Mouse (Mus musculus): ENCODE data around the gene Hoxb2.

Hoxb2 gene

DNA sequence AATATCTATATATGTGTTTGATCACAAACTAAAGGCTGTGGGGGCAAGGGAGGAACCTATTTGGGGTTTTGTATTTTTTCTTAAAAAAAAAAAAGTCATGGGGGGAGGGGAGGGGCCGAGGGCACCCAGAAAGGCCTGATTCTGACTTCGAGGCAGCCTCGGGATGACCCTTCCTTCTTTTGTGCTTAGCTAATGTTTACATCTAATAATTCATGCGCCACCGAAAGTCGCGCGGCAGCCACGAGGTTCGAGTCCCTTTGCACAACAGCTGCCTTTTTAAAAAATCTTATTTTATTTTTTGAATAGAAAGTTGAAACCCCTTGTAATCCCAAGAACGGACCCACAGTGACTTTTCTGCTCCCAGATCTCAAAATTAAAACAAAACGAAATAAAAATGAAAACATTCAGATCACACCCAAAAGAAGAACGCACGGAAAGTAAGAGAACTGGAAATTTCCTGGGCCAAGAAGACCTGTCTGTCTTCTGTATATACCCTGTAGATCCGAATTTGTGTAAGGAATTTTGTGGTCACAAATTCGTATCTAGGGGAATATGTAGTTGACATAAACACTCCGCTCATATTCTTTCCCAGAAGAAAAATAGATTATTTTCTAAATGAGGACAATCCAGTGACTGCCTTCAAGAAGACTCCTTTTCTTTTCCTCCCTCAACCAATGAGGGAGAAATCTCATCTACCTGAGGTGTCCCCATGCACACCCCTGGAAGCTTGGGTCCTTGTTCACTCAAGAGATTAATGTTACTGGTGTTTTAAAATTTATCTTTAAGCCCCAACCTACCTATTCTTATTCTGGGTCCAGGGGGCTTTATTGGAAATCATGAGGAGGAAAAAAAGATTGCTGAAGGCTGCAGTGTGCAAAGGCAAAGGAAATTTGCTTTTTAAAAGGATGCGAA lies 33.4 kb upstream of the Hoxb2 start:
- no peak for DNase-seq

DNA sequence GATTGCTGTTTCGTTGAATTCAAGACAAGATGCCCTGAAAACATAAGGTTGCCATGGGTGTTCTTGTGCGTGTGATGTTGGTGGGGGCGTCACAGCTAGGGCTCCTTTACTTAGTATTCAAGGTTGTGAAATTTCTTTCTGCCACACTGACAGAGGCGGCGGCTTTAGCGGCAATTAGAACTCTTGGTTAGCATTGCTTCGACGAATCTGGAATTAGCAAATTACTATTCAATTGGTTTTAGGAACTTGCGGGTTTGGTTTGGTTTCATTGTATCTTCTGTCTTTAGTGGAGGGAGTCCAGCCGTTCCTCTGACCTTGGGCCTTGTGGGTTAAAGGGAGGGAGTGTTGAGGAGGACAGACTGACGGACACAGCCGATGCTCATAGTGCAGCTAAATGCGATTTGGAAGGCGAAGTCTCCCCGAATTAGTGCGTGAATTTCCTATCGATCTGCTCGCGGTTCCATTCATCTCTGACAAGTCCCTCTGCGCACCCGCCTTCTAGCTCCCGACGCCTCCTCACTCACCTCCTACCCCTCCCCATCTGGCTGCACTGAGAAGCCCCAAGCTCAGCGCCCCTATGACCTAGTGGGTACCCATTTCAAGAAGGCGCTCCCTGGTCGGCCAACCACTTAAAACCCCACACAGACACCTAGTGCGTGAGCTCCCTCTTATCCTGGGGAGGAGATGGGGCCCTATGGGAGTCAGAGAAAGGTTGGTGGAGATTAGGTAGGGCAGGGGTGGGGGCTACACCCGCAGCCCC lies 32.5 kb upstream of the Hoxb2 start, which contains the start of gene Hoxb4:
Hoxb4 (plus strand) TSS at position 660 of the 760 bp plus-strand sequence.
- DNase-seq: no peak

DNA sequence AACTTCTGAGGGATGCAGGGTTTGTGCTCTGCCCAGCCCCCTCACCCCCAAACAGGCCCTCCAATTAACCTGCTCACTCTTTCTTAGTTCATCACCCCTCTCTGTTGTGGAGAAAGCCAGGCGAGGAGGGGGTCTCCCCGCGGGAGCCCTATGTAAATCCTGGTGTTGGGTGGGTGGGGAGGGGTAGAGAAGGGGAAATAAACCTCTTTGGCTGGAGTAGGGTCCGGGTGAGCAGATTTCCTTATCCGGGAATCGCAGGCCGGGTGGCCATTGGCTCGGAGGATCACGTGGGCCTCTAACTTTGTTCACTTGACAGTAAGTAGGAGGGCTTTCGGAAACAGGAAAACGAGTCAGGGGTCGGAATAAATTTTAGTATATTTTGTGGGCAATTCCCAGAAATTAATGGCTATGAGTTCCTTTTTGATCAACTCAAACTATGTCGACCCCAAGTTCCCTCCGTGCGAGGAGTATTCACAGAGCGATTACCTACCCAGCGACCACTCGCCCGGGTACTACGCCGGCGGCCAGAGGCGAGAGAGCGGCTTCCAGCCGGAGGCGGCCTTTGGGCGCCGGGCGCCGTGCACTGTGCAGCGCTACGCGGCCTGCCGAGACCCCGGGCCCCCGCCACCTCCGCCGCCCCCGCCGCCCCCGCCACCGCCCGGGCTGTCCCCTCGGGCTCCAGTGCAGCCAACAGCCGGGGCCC lies 31.8 kb upstream of the Hoxb2 start:
- DNase-seq: no peak

DNA sequence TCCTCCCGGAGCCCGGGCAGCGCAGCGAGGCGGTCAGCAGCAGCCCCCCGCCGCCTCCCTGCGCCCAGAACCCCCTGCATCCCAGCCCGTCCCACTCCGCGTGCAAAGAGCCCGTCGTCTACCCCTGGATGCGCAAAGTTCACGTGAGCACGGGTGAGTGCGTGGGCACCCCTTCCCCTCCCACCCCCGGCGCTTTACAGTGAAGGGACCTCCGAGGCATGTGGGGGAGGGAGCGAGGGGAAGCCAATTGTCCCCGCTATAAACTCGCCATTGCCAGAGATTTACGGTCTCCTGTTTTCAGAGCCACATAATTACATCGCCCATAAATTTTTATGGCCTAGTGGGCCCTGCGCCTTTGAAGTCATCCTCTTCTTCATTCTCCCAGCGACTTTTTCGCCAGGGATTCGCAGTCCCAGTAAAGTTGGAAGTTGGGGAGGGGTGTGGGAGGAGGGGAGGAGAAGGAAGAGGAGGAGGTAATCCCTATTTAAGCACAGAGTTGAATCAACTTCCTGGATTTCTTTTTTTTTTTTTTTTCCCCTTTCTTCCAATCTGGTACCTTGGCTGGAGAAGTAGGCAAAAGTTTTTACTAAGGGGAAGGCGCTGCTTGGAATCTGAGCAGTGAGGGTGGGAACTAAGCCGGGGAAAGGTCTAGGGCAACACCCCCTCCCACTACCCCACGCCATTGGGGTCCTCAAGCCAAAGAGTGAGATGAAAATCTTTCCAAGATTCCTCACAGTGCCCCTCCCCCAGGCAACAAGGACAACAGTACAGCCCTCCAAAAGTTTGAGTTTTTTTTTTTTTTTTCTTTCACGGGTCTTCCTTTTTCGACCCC lies 31.0 kb upstream of the Hoxb2 start:
- DNase-seq: no peak

DNA sequence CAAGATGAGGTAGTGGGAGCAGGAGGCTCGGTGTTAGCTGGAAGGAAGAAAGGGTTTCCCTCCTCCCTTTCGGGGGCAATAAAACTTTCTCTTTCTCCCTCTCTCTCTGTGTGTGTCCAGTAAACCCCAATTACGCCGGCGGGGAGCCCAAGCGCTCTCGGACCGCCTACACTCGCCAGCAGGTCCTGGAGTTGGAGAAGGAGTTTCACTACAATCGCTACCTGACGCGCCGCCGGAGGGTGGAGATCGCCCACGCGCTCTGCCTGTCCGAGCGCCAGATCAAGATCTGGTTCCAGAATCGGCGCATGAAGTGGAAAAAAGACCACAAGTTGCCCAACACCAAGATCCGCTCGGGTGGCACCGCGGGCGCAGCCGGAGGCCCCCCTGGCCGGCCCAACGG lies 30.4 kb upstream of the Hoxb2 start:
- DNase-seq: no peak

DNA sequence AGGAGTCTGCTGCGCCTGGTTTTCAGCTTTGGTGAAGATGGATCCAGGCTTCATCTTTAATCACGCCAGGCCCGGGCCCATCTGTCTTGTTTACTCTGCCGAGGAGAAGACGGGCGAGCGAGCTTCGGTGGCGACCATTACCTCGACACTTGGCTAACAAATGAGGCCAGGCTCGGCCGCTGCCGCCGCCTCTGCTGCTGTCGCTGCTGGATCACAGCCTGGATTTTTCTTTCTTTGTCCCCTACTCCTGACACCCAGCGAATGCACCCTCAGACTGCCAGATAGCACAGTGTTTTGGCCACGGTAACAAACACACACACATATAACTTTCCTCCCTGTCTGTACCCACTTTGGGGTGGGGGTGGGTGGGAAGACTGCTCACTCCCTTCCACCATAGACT lies 29.6 kb upstream of the Hoxb2 start:
- no peak for DNase-seq

DNA sequence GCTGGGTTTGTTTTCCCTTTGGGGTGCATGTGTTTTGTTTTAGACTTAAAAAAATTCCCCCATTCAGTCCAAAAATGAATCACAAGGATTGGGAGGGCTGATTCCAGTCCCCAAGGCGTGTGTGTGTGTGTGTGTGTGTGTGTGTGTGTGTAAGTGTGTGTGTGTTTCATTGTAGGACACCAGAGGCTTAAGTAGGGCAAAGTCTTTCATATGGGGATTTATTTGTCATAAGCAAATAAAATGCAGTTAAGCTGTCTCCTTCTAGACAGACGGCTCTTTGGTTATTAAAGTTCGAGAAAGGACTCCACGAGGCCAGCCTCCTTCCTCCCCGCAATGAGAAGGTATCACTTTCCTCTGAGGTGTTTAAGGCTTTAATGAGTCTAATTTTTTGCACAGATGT lies 28.5 kb upstream of the Hoxb2 start:
- no peak for DNase-seq

DNA sequence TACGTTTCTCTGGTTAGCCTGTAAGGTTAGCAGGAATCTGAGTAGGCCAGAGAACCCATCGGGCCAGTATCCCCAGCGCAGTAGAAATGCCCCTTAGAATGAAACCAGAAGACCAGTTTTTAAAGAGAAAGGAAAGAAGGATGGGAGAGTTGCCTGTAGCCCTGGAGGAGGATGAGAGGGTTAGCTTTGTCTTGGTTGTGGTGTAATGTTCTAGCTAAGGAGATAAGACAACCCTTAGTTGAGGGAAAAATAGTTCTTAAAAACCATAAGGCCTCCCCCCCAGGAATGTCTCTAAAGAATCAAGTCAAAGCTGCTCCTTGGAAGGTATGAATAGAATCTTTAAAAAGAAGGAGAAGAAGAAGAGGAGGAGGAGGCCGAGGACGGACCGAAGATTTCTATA lies 27.6 kb upstream of the Hoxb2 start:
- no peak for DNase-seq

DNA sequence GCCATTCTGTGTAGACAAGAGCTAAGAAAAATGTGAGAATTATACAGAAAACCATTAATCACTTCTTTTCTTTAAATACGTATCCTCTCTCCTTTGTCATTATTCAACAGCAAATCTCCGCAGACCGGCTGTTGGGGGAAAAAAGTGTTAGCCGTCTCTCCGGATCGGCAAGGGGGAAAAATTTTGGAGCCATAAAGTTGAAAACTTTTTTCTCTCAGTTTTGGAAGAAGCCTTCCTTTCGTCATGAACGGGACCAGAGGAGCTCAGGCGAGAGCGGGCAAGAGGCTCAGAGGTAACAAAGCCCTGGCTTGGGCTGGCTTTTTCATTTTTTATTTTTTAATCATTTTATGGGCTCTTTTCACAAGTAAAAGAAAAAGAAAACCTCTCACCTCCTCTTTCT lies 27.2 kb upstream of the Hoxb2 start, which contains the start of gene Hoxb3:
Hoxb3 (plus strand) TSS at position 173 of the 400 bp plus-strand sequence.
- DNase-seq: no peak

DNA sequence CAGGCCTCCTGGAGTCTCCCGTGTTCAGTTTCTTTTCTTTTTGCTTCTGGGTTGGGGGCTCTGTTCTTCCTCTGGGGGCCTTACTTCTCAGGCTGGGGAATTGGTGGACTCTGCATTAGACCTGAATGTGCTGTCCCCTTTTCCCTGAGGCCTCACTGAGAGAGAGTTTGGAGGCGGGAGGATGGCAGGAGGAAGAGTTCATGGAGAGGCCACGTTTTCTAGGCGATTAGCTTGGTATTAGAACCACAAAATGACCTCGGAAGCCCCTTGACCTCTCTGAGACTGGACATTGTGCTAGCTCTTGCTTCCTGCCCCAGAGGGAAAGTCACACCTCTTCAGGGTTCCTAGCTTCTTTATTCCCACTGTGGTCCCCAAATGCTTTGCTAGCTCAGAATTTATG lies 26.2 kb upstream of the Hoxb2 start:
- DNase-seq: no peak

DNA sequence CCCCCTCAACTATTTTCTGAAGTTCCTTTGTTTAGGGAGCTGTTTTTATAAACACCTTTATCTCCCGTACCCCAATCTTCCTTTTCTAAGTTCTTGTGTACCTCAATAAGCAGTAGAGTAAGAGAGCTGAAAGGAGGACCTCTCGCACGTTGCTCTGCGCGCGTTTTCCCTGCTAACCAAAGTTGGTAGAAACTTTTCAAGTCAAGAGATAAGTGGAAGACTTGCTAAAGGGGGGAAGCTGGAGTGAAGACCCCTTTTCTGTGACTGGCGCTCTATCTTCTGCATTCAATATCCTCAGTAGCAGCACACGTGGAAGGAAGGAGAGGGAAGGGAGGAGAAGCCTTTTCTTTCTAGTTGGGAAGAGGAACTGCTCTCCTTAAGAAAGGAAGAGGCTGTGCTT lies 25.4 kb upstream of the Hoxb2 start:
- DNase-seq: no peak

DNA sequence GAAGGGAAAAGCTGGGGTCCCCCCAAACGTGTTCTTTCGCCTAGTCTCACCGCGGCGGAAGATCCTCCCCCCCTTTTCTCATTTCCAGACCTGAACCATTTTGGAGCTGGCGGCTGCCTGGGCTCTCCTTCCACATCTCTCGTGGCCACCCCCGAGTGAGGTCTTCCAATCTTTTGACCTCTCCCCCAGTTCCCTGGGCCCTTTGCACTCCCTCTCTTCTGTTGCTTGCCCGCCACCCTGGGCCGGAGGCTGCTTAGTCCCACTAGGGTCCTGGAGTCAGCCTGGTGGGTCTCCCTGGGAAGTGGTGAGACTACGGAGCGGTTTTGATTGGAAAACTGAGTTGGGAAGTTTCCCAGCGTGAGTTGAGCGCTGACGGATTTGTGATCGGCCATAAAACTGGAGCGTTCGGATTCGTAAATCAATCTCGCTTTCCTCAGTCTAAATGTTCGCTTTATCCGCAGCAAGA lies 24.5 kb upstream of the Hoxb2 start:
- DNase-seq: no peak

DNA sequence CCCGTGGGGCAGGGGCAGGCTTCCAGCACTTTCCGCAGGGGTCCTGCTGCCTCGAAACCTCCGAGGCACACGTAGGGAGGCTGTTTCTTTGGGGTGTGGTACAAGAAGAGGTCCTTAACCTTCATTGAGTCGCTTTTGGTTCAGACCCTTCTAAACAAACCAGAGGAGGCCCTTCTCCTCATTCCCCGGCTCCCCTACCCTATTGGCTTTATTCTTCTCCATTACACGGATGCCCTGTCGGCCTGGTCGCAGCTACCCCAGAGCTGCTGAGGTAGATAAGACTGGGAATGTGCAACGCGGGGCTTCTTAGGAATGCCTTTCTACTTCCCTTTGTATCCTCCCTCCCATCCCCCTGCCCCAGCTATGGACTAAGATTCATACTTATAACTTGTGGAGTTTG lies 23.6 kb upstream of the Hoxb2 start:
- no peak for DNase-seq

DNA sequence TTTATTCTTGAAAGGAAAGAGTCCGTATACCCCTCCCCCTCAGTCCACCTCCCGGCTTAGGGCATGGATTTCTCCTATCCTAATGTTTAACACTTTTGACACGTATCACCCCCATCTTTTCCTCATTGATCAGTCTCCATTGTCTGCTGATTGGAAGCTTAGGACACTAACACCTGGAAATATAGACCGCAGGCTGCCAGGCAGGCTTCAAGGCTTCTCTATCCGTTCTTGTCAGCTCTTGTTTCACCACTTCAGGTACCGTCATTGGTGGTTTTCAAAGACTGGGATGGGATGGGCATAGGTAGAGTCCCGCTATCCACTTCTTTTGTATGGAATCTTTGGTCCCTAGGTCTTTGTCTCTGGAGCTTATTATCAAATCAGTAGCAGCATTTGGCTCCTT lies 23.2 kb upstream of the Hoxb2 start:
- DNase-seq: no peak

DNA sequence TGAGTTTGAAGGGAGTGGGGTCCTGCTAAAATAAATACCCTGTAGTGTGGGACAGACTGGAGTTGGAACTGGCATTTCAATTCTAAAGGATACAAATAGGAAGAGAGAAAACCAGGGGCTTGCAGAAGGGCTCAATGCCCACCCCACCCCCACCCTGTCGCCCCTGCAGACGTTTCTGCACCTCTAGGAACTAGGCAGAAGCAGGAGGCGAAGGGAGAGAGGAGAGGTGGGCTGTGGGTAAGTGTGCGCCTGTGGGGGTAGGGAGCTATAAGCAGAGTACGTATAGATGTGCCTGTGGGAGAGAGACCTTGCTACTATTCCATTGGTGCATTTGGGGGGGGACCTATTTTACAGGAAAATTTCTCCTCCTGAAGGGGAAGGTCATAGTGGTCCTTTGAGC lies 22.6 kb upstream of the Hoxb2 start:
- no peak for DNase-seq

DNA sequence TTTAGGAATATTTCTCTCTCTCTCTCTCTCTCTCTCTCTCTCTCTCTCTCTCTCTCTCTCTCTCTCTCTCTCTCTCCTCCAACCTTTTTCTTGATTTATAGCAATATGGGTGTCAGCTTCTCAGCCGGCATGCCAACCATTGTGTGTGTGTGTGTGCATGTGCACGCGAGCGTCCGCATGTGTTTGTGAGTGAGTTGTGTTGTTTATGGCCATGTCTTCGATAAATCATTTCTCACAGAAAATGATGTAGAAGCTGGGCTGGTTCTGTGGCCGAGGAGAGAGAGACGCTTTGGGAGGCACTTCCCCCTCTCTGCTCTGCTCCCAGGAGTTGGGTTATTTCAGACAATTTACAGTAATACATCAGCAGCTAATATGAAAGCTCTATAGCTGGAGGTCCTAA lies 21.7 kb upstream of the Hoxb2 start:
- no peak for DNase-seq

DNA sequence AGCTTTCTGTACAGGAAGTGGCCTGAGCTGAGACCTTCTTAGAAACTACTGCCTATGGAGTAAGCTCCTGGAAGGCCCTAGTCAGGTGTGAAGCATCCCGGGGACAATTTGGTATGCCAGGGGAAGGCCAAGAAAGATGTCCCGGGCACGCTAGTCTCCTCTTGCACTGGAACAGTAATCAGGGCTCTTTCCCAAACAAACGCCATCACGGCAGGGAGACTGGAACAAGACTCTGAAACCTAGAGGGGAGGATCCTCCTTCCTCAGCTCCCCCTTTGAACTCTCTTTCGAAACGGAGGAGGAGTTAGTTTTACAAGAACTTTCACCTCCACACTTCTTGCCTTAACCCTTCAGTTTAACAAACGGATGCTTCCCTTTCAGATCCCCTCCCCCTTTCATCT lies 18.2 kb upstream of the Hoxb2 start:
- DNase-seq: no peak

DNA sequence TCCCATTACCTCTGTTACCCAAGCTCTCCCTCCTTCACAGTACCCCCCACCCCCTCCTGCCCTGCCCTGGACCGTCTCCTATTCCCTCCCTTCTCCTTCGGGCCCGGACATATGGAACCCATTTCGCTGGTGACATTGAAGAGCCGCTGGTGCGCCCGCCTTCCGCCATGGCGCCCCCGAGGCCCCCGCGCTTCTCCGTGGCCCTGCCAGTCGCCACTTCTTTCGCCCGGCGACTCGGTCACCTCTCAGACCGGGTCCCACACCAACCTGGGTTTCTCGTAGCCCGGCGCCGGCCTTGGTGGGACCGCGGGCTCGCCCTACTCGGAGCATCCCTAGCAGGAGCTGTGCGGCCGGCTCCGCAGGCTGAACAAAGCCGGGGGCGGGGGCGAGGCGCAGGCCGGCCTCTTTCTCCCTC lies 17.7 kb upstream of the Hoxb2 start:
- no peak for DNase-seq

DNA sequence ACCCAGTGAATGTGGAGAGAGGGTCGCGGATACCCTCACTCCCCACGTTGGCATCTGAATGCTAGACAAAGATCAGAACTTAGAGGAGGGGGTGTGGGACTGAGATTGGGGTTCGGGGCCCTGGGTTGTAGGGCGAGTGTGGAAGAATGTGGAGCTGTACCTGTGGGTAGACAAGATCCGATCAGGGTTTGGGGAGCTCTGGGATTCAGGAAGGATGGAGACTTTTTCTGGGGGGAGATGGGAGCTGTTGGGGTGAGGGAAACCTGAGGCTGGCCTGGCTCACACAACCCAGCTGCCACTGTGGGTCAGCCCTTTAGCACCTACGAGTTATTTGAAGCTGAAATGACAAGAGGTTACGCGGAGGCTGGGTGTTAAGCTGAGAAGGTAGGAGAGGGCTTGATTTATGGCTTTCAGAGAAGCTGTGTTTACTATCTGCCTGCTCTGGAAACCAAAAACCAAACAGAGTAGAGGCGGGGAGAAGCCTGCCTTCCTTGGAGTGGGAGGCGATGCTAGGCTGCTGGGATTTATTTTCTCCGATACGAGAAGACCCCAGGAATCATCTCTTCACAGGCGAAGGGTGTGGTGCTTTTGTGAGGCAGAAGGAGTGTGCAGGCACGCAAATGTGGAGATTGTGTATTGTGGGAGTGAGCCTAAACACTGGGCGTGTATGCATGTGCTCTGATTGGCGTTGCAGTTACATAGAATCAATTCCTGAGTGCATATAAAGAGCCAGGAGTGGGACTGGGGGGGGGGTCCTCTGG lies 16.9 kb upstream of the Hoxb2 start:
- DNase-seq: no peak

DNA sequence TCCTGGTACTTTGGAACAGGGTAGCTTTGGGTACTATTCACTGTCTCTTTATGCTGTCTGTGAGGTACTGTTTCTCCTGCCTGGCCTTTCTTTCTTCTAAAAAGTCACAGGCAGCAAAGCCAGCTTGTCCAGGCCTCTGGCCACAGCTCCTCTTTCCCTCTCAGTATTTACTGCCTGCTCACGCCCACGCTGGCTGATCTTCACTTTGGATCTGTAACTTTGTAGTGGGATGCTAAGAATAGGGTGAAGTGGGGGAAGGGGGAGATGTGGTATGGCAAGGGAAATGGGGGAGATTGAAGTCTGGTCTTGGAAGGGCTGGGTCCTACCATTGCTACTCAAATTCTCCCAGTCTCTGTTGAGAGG lies 16.3 kb upstream of the Hoxb2 start:
- DNase-seq: no peak

DNA sequence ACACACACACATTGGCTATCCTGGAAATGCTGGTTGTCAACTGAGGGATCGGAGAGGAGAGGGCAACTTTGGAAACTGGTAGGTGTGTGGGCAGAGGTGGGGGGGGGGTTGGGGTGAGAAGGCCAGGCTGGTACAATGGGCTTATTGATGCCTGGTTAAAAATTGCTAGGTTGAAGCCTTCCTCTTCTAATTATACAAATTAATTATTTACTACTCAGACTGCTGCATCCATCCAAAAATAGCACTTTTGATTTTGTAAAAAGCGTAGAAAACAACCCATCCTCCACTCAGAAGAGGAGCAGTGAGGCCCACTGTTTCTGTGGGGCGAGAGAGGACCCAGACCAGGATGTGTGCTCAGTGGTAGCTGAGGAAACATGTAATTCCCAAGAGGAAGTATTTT lies 15.3 kb upstream of the Hoxb2 start:
- no peak for DNase-seq

DNA sequence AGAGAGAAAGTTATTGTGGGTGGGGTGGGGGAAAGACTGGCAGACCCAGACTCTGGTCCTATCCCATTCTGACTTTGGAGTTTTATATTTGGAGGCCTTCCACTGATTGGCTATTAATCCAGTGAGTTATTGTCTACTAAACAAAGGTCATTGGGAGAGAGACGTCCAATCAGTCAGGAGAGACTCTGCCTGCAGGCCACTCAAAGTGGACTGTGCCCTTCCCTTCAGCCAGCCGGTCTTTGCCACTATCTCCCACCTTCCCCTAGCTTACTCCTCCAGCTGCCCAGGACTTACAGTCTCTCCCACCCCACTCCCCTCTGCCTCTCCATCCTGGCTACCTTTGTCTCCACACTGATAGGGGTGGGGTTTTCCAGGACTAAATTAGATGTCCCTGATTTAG lies 13.7 kb upstream of the Hoxb2 start:
- DNase-seq: no peak

All from right cerebral cortex, adult 18-20 months (tissue).